In genomic region chr2:172698961-172699360, GRCm38 (mm10) we compare ENCODE assay signal across 25 mouse cellular contexts.
"Had no signal": no experiment of that assay in that cellular context is flagged by ENCODE, and none has a peak within 500 bp of the region (broad histone marks: within the 10 kb centered on the region; RNA-seq: fewer than 3 reads in every experiment).

No protein-coding gene starts in this region.

- H3K4me1 ChIP-seq: limb, embryonic 15.5 days; midbrain, embryonic 15.5 days; neural tube, embryonic 12.5 days; neural tube, embryonic 15.5 days had no signal

- H3K4me3 ChIP-seq: layer of hippocampus, adult 2 months; left cerebral cortex, adult 2 months; limb, embryonic 12.5 days; limb, embryonic 15.5 days; midbrain, embryonic 12.5 days; midbrain, embryonic 15.5 days; neural tube, embryonic 12.5 days; neural tube, embryonic 15.5 days had no signal

- H3K9ac ChIP-seq: limb, embryonic 12.5 days; limb, embryonic 15.5 days; liver, embryonic 14.5 days; liver, postnatal 0 days; lung, embryonic 14.5 days; midbrain, embryonic 12.5 days; midbrain, embryonic 15.5 days; neural tube, embryonic 12.5 days; neural tube, embryonic 15.5 days had no signal

- DNase-seq: kidney, adult 9 months; kidney, postnatal 25 days; layer of hippocampus, adult 9-11 months; liver, postnatal 0 days; lung, embryonic 14.5 days; right cerebral cortex, adult 18-20 months; right cerebral cortex, postnatal 14 days; right cerebral cortex, postnatal 4 days; thymus, adult 2 months; thymus, postnatal 14 days; thymus, postnatal 4 days had no signal

- H3K27ac ChIP-seq: kidney, postnatal 0 days; layer of hippocampus, adult 2 months; left cerebral cortex, adult 2 months; limb, embryonic 12.5 days; limb, embryonic 15.5 days; liver, embryonic 14.5 days; macrophage; midbrain, embryonic 12.5 days; midbrain, embryonic 15.5 days; neural tube, embryonic 12.5 days; neural tube, embryonic 15.5 days; stomach, postnatal 0 days had no signal

- H3K9me3 ChIP-seq: limb, embryonic 12.5 days; limb, embryonic 15.5 days; midbrain, embryonic 12.5 days; midbrain, embryonic 15.5 days; neural tube, embryonic 12.5 days; neural tube, embryonic 15.5 days had no signal

- ATAC-seq: liver, postnatal 0 days; lung, postnatal 0 days; midbrain, embryonic 15.5 days had no signal

- H3K4me2 ChIP-seq: limb, embryonic 12.5 days; limb, embryonic 15.5 days; liver, embryonic 11.5 days; lung, embryonic 14.5 days; midbrain, embryonic 12.5 days; midbrain, embryonic 15.5 days; neural tube, embryonic 12.5 days; neural tube, embryonic 15.5 days had no signal

- H3K27me3 ChIP-seq: limb, embryonic 12.5 days; limb, embryonic 15.5 days; midbrain, embryonic 15.5 days; neural tube, embryonic 12.5 days; neural tube, embryonic 15.5 days had no signal

- H3K36me3 ChIP-seq: limb, embryonic 12.5 days; limb, embryonic 15.5 days; midbrain, embryonic 12.5 days; midbrain, embryonic 15.5 days; neural tube, embryonic 12.5 days; neural tube, embryonic 15.5 days had no signal
